Mouse (Mus musculus) heart, postnatal 0 days (tissue): Measurements from ENCODE around the gene Lhfpl2.

Source experiments
- CTCF ChIP-seq: IDR thresholded peaks from 2 replicates; pipeline ENCODE4 v1.5.1; 2016; ENCODE audit warnings: antibody characterized with exemption, control low read depth, low read depth
- EP300 ChIP-seq: IDR thresholded peaks from 2 replicates; pipeline ENCODE4 v1.6.1; 2016; ENCODE audit warnings: antibody characterized with exemption, low read depth

DNA sequence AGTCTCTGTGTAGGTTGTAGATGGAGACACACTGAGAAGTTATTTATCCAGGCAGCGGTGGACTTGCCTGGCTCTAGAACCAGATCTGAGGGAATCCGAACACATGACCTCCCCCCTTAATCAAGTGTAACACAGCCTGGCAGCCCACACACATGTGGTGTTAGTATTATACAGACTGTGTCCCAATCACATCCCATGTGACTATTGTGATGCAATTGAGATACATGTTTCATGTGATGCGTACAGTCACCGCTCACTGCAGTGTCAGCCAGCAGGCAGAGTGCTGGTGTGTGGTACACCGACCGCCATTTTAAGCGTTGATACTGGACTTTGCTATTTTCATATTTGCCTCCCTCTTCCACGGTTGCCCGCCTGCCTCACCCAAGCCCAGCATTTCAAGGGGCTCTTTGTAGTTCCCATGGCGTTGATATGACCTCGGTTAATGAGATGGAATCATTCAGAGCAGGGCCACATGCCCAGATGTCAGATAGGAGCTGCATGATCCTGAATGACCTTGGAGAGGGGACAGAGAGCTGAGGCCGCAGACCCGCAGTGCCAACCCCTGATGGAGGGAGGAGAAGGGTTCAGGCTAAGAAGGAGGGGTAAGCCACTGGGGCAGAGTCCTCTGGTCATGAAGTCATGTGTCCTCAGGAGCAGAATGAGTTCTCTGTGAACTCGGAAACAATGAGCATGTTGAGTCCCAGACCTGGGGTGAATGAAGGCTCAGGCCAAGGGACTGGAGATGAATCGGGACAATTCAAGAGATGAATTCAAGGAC, 115.1 kb downstream of the Lhfpl2 start:
- TF ChIP-seq CTCF (no peak), EP300 (no peak)
